Mouse (Mus musculus) thymus, postnatal 4 days (tissue): ENCODE measurements around the gene Ankrd24.
"Not testable (repeated sequence)": the region's sequence is repeated elsewhere in the genome, so short reads cannot be mapped to it uniquely, and the experiment has no call there.

ENCODE experiments used
- DNase-seq: peaks from one replicate; pipeline ENCODE4 v3.0.0; 2021

Ankrd24 gene

DNA sequence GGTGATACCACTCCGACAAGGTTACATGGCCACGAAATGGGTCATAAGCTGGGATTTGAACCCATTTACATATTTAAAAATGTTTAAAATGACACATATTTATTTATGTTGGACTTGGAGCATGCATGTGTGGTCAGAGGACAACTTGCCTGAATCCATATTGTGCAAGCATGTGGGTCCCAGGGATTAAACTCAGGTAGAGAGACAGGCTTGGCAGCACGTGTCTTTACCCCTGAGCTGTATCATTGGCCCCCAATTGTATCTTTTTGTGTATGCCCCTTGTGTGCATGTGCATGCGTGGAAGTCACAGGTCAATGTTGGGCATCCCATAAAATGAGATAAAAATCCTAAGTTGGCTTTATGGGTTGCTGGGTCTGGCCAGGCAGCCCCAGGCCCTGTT, 17.1 kb downstream of the Ankrd24 start:
- peak; percentile 2 for DNase-seq

DNA sequence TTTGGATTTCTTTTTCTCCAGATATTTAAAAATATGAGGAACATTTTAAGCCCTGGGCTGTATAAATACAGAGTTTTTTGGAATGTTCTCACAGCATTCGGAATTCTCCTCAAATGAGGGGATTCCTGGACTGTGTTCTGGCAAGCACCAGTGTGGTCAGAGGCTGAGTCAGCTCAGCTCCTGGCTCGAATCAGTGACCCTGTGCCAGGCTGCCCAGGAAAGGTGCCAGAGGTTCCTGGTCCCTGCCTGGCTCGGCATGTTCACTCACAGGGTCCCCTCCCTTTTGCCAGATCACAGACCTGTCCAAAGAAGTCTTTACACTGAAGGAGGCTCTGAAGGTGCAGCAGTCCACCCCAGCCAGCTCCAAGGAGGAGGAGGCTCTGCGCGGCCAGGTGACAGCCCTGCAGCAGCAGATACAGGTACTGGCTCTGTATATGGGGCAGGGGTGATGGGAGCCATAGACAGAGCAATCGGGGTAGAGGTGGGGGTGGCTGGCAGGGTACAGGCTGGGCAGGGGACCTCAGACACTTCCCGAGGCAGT, 17.7 kb downstream of the Ankrd24 start:
- peak; percentile 7 for DNase-seq

DNA sequence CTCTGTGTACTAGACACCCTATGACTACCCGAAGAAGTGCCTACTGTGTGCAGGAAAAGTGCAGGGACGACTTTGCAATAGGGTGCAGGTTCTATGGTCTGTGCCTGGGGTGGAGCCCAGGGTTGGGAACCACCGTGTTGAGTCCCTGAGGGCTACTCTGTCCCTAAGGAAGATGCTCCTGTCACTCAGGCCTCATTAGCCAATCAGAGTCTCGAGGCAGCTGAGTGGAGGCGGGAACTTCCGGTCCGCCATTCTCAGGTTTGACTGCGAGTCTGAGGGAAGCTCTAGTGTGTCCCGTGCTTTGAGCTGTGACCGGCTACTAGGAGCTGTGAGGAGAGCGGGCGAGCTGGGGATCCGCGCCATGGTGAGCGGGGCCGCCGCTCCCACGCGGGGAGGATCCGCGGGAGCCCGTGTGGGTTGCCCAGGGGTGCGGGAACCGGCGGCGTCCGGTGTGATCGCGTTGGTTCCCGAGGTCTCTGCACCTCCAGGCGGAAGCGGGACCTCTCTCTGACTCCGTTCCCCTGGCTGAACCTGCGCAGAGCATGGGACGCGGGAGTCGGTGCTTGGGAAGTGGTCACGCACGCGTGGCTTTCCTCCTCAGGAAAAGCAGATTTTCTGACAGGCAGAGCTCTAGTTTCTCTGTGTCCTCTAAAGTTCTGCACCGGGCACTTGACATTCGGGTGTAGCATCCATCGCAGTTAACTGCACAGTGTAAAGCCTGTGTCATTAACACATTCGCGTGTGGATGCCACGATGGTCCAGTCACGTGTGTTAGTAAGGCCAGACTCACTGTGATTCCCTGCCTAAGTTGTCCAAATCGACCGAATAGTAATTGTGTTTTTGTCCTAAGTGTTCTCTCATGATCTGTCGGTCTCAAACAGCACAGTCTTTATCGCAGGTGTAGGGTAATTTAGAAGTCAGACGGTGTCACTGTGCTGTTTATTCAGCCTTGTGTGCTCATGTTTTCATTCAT, 20.7 kb downstream of the Ankrd24 start, which contains the start of gene Gm10778:
Gene Gm10778 (plus strand): TSS at position 257 of the 973 bp plus-strand sequence.
- peak; percentile 87 for DNase-seq

DNA sequence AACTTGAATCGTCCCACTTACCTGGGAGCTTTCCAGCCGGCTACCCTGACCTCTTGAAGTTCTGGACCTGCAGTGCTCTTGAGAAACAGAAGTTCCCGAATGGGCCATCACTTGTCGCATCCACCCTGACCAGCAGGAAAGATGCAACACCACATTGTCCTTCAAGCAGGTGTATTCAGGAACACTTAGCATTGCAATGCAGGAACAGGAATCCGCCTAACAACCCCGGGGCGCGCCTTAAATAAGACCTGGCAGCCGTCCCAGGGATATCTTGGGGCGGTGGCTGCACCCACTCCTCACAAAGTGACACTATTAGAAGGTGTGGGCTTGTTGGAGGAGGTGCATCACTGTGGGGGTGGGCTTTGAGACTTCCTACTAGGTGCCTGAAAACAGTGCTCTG, 26.8 kb downstream of the Ankrd24 start:
- peak; percentile 4 for DNase-seq

DNA sequence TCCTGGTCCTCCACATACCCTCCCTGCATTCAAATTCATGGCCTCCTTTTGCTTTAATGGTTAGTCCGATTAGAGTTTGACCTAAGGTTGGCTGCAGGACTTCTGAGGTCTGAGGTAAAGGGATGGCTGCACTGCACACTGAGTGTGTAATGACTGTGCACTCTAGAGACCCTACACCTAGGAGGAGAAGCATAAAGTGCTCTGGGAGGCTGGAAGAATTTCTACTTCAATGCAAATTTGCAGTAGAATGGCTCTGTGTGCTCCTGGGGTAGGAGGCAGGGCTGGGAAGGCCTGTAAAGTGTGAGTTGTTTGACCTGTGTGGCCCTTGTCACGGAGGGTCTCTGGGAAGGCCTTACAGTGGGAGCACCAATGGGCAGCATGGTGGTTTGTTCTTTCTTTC, 27.8 kb downstream of the Ankrd24 start:
- DNase-seq = no peak

DNA sequence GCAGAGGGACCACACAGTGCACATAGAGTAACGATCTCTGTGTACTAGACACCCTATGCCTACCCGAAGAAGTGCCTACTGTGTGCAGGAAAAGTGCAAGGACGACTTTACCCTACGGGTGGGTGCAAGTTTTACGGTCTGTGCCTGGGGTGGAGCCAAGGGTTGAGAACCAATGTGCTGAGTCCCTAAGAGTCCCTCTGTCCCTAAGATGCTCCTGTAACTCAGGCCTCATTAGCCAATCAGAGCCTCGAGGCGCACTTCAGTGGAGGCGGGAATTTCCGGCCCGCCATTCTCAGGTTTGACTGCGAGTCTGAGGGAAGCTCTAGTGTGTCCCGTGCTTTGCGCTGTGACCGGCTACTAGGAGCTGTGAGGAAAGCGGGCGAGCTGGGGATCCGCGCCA, 58.8 kb downstream of the Ankrd24 start:
- not testable (repeated sequence) for DNase-seq
